Mouse (Mus musculus) T-cell, adult 66 days (primary cell): ENCODE data around the gene Golga3. TPM values are rescaled to one million over a fixed set of nuclear protein-coding genes. Genes with fewer than 3 reads are reported as not detected.

Source experiments
- total RNA-seq, 2 experiments: library from RNA; stranded (reverse); gene quantifications; 3 replicates in 1 of 2; 4 replicates in 1 of 2; pipeline ENCODE4 v1.2.4; 2023

The Golga3 gene
- 10 to 100 TPM; 31.9 to 44.3 TPM for total RNA-seq

GRCm38 (mm10) chr5:110176362-110177020 is at the start of gene Golga3:
Golga3 (plus strand) TSS chr5:110176701.

GRCm38 (mm10) chr5:110135293-110136086 is 41.0 kb upstream of the Golga3 start, which contains the start of gene Chfr:
Chfr (plus strand) TSS chr5:110135842.

GRCm38 (mm10) chr5:110230780-110231461 is 54.4 kb downstream of the Golga3 start, which contains the start of gene Ankle2:
Ankle2 (plus strand) TSS chr5:110231004.

DNA sequence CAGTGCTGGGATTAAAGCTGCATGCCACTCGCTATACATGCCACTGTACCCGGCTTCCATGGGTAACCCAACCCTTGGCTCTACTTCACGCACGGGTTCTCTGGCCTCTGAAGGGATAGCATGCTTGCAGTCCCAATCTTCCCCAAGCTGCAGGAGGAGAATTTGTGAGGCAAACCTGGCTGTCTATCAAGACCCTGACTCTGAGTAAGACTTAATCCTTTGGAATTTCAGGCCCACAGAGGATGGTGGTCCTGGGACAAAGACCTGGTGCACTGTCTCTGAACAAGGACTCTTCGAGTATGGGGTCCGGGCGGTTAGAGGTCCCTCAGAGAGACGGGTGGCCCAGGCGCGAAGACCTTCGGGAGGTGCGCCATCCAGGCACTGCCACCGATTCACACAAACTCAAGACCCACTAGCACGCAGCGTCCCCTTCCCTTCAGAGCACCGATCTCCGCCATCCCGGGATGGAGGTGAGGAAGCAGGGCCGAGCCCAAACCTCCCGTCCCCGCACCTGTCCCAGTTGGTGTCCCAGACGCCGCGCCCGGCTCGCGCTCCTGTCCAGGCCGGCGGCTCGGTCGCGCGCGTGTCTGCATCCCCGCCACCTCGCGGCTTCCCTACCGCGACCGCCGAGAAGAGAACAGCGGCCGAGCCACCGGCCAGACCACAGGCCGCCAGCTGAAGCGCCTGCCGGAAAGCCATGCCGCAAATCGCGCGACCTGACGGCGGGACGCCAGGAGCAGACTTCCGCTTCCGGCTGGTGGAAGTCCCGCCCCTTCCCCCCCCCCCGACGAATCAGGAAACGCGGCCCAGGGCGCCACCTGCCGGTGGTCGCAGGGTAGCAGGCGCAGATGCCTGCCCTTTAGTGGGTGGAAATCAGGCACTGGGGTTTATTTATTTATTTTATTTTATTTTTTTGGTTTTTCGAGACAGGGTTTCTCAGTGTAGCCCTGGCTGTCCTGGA is 92.9 kb downstream of the Golga3 start, which contains the start of gene Pgam5:
Gene Pgam5, minus strand, starts transcription at position 773 of the 961 bp plus-strand sequence.

Other genes with a start within 250 kb of the Golga3 start
- gene Zfp932, start 180.2 kb upstream of the Golga3 start, total RNA-seq, result 10 to 100 TPM; 41.4 to 43.3 TPM
- 10 to 100 TPM; 13.2 to 13.8 TPM for gene Gm17655, start 104.2 kb upstream of the Golga3 start, total RNA-seq
- 1 to 10 TPM in 1 of 2 experiments, under 1 TPM in 1; 0.39 to 1.7 TPM for gene Gm35315, start 82.3 kb upstream of the Golga3 start, total RNA-seq
- 1 to 10 TPM in 1 of 2 experiments, under 1 TPM in 1; 0.67 to 1.0 TPM for gene Plcxd1, start 76.7 kb upstream of the Golga3 start, total RNA-seq
- 100 to 1,000 TPM; 116 to 142 TPM for gene Gtpbp6, start 68.5 kb upstream of the Golga3 start, total RNA-seq
- gene Zfp605, start 66.6 kb upstream of the Golga3 start, total RNA-seq, result 1 to 10 TPM; 7.4 to 9.2 TPM
- gene Chfr, start 40.9 kb upstream of the Golga3 start, total RNA-seq, result 100 to 1,000 TPM in 1 of 2 experiments, 10 to 100 TPM in 1; 91.0 to 103 TPM
- 10 to 100 TPM; 47.5 to 57.6 TPM for gene Ankle2, start 54.3 kb downstream of the Golga3 start, total RNA-seq
- 10 to 100 TPM; 32.4 to 43.9 TPM for gene Pgam5, start 93.2 kb downstream of the Golga3 start, total RNA-seq
- gene Pxmp2, start 109.5 kb downstream of the Golga3 start, total RNA-seq, result 1 to 10 TPM; 1.5 to 1.6 TPM
- gene Pole, start 109.6 kb downstream of the Golga3 start, total RNA-seq, result 1 to 10 TPM; 7.3 to 10.0 TPM
- under 1 TPM in 1 of 2 experiments, not detected in 1; 0.65 TPM for gene P2rx2, start 166.5 kb downstream of the Golga3 start, total RNA-seq
- not detected for gene Lrcol1, start 168.0 kb downstream of the Golga3 start, total RNA-seq